In the genomic region with DNA sequence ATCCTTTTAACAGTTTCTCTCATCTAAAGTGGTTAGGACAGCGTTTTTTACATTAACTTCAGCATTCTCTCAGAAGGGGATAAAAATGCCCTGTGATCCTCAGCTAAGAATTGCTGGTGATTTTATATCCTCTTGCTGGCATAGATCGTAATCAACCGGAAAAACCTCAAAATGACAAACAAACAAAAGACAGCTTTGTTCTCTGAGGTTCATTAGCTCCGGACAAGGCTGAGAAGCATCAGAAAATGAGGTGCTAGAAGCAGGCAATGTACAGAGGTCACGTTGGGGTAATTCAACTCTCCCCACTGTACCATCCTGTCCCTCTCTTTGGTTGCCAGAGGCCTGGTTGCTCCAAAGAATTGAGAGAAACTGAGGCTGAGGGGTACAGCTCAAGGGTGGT, we compare ENCODE assay signal across 17 mouse cellular contexts.
"Had no signal": no experiment of that assay in that cellular context is flagged by ENCODE, and none has a peak within 500 bp of the region (broad histone marks: within the 10 kb centered on the region; RNA-seq: fewer than 3 reads in every experiment).

No protein-coding gene starts in this region.

- DNase-seq: kidney, postnatal 25 days; layer of hippocampus, adult 9-11 months; liver; lung, adult 18-20 months; lung, postnatal 10 days; lung, postnatal 4 days; right cerebral cortex, postnatal 25 days; spleen, adult 18-20 months; thymus, adult 18-20 months; thymus, postnatal 36 days had no signal

- H3K4me3 ChIP-seq: layer of hippocampus, adult 2 months; limb, embryonic 10.5 days; limb, embryonic 13.5 days; liver, embryonic 12.5 days; liver, embryonic 15.5 days; lung, embryonic 15.5 days had no signal

- H3K27me3 ChIP-seq: limb, embryonic 13.5 days; liver, embryonic 12.5 days; liver, embryonic 15.5 days; lung, embryonic 15.5 days had no signal

- H3K4me1 ChIP-seq: liver, embryonic 12.5 days; liver, embryonic 15.5 days; lung, embryonic 15.5 days had no signal

- H3K27ac ChIP-seq: kidney, postnatal 0 days; layer of hippocampus, adult 2 months; limb, embryonic 10.5 days; limb, embryonic 13.5 days; liver, embryonic 12.5 days; liver, embryonic 15.5 days; lung, embryonic 15.5 days had no signal

- ATAC-seq: liver, embryonic 12.5 days had no signal
